Mouse (Mus musculus) skeletal muscle tissue, adult 2 months (tissue): ENCODE data around the gene Ube3a.

Source experiments
- DNase-seq: peaks from one replicate; pipeline ENCODE4 v3.0.0-alpha.2; 2012; ENCODE audit warnings: low read depth, low spot score

Ube3a gene

GRCm38 (mm10) chr7:59228045-59228865 is at the start of gene Ube3a:
Ube3a (plus strand) TSS chr7:59228750.
- DNase-seq: peak; percentile 97

GRCm38 (mm10) chr7:59192831-59193230 is 35.7 kb upstream of the Ube3a start:
- DNase-seq: no peak

GRCm38 (mm10) chr7:59214911-59215310 is 13.6 kb upstream of the Ube3a start:
- no peak for DNase-seq

- DNase-seq: no peak
Observed at GRCm38 (mm10) chr7:59221244-59221643, 7.3 kb upstream of the Ube3a start.

GRCm38 (mm10) chr7:59228866-59229182 is 274 bp downstream of the Ube3a start:
- no peak for DNase-seq

- peak; percentile 29 for DNase-seq
Observed at GRCm38 (mm10) chr7:59229183-59229911, 797 bp downstream of the Ube3a start.

GRCm38 (mm10) chr7:59230304-59230703 is 1.8 kb downstream of the Ube3a start:
- DNase-seq: no peak

GRCm38 (mm10) chr7:59230768-59231167 is 2.2 kb downstream of the Ube3a start:
- no peak for DNase-seq

GRCm38 (mm10) chr7:59231960-59232359 is 3.4 kb downstream of the Ube3a start:
- no peak for DNase-seq

- DNase-seq: no peak
Observed at GRCm38 (mm10) chr7:59234773-59235401, 6.3 kb downstream of the Ube3a start.

GRCm38 (mm10) chr7:59243257-59243656 is 14.7 kb downstream of the Ube3a start:
- no peak for DNase-seq

- no peak for DNase-seq
Observed at GRCm38 (mm10) chr7:59245541-59245940, 17.0 kb downstream of the Ube3a start.

GRCm38 (mm10) chr7:59253373-59253772 is 24.8 kb downstream of the Ube3a start:
- DNase-seq: no peak

GRCm38 (mm10) chr7:59265538-59265937 is 37.0 kb downstream of the Ube3a start:
- DNase-seq: no peak

- no peak for DNase-seq
Observed at GRCm38 (mm10) chr7:59271775-59272174, 43.2 kb downstream of the Ube3a start.

GRCm38 (mm10) chr7:59312576-59312975 is 84.0 kb downstream of the Ube3a start:
- DNase-seq: no peak

- DNase-seq: no peak
Observed at GRCm38 (mm10) chr7:59322759-59323158, 94.2 kb downstream of the Ube3a start.
